Mouse (Mus musculus): ENCODE data around the gene Smarcad1. TPM values are rescaled to one million over a fixed set of nuclear protein-coding genes. Genes with fewer than 3 reads are reported as not detected.

Gene Smarcad1
- total and polyA plus RNA-seq, 3 experiments: 7.8 to 16.3 (median 14.1) TPM

- H3K4me1 ChIP-seq (ENCODE audit: control insufficient read depth, insufficient read depth, low read length): no peaks in the 10 kb centered on the region
- no peak overlapping the region for H3K27ac ChIP-seq
- intact Hi-C loops (cut with DNase I): no loop called here
- 76% methylated on average over 5 of the region's 5 CpGs for WGBS
- no peaks in the 10 kb centered on the region for H3K79me2 ChIP-seq (replicated peaks; ENCODE audit: control insufficient read depth, insufficient read depth, low read length)
- no peak for DNase-seq
- no peaks in the 10 kb centered on the region for H3K36me3 ChIP-seq (ENCODE audit: control insufficient read depth, insufficient read depth, low read length)
- H3K27me3 ChIP-seq (ENCODE audit: control insufficient read depth, insufficient read depth, low read length): no peaks in the 10 kb centered on the region
- H3K9ac ChIP-seq (ENCODE audit: low read depth, low read length): no peak overlapping the region
- TF ChIP-seq CTCF (IDR thresholded peaks at IDR 0.05): no peak
- H3K4me3 ChIP-seq: no peak overlapping the region
These were observed 97.8 kb downstream of the Smarcad1 start for GRCm38 (mm10) chr6:65140082-65140749.

- no peaks in the 10 kb centered on the region for H3K79me2 ChIP-seq (replicated peaks; ENCODE audit: control insufficient read depth, insufficient read depth, low read length)
- H3K27me3 ChIP-seq (ENCODE audit: control insufficient read depth, insufficient read depth, low read length): no peaks in the 10 kb centered on the region
- TF ChIP-seq EP300 (IDR thresholded peaks at IDR 0.05; ENCODE audit: insufficient read depth, low read depth, low read length): no peak
- no peak for TF ChIP-seq POLR2A (IDR thresholded peaks at IDR 0.05; ENCODE audit: insufficient read depth, low read depth, low read length)
- TF ChIP-seq CTCF (IDR thresholded peaks at IDR 0.05): no peak
- no peaks in the 10 kb centered on the region for H3K4me1 ChIP-seq (ENCODE audit: control insufficient read depth, insufficient read depth, low read length)
- intact Hi-C loops (cut with DNase I): no loop called here
- 70% methylated on average over 6 of the region's 6 CpGs for WGBS
- no peak overlapping the region for H3K27ac ChIP-seq
- DNase-seq: no peak
- no peak overlapping the region for H3K4me3 ChIP-seq
- no peaks in the 10 kb centered on the region for H3K36me3 ChIP-seq (ENCODE audit: control insufficient read depth, insufficient read depth, low read length)
- no peak overlapping the region for H3K9ac ChIP-seq (ENCODE audit: low read depth, low read length)
These were observed 98.4 kb downstream of the Smarcad1 start for GRCm38 (mm10) chr6:65140750-65141243.

- Histone ChIP-seq H3K36me3 (ENCODE audit: control insufficient read depth, insufficient read depth, low read length) (no peaks in the 10 kb centered on the region), H3K27me3 (ENCODE audit: control insufficient read depth, insufficient read depth, low read length) (no peaks in the 10 kb centered on the region), H3K79me2 (replicated peaks; ENCODE audit: control insufficient read depth, insufficient read depth, low read length) (no peaks in the 10 kb centered on the region), H3K27ac (no peak overlapping the region), H3K4me1 (ENCODE audit: control insufficient read depth, insufficient read depth, low read length) (no peaks in the 10 kb centered on the region), H3K9ac (ENCODE audit: low read depth, low read length) (no peak overlapping the region), H3K4me3 (no peak overlapping the region)
- no peak for DNase-seq
- no peak for TF ChIP-seq CTCF (IDR thresholded peaks at IDR 0.05)
- intact Hi-C loops (cut with DNase I): no loop called here
- WGBS: 82% methylated on average over 1 of the region's 1 CpGs
These were observed 99.9 kb downstream of the Smarcad1 start for GRCm38 (mm10) chr6:65142316-65142715.

- WGBS: 57% methylated on average over 16 of the region's 16 CpGs
- H3K27ac ChIP-seq: no peak within 1 kb of the TSS
These were observed 102.3 kb downstream of the Smarcad1 start, which contains the start of gene Hpgds for GRCm38 (mm10) chr6:65144621-65145205. Hpgds (minus strand) TSS chr6:65144908.

GRCm38 (mm10) chr6:65146363-65146762 lies 104.0 kb downstream of the Smarcad1 start:
- Histone ChIP-seq H3K79me2 (replicated peaks; ENCODE audit: control insufficient read depth, insufficient read depth, low read length) (no peaks in the 10 kb centered on the region), H3K4me1 (ENCODE audit: control insufficient read depth, insufficient read depth, low read length) (no peaks in the 10 kb centered on the region), H3K27me3 (ENCODE audit: control insufficient read depth, insufficient read depth, low read length) (peaks cover 1% of the 10 kb centered on the region; the same call in 1 of the 2 replicates), H3K4me3 (no peak overlapping the region), H3K27ac (no peak overlapping the region), H3K36me3 (ENCODE audit: control insufficient read depth, insufficient read depth, low read length) (no peaks in the 10 kb centered on the region), H3K9ac (ENCODE audit: low read depth, low read length) (no peak overlapping the region)
- 79% methylated on average over 4 of the region's 4 CpGs for WGBS
- TF ChIP-seq POLR2A (IDR thresholded peaks at IDR 0.05; ENCODE audit: insufficient read depth, low read depth, low read length): no peak
- intact Hi-C loops (cut with DNase I): no loop called here
- no peak for DNase-seq

More at GRCm38 (mm10) chr6:65144621-65145205, 102.3 kb downstream of the Smarcad1 start, which contains the start of gene Hpgds:
- no peak within 1 kb of the TSS for H3K4me3 ChIP-seq
- no peaks in the 10 kb centered on the region for H3K27me3 ChIP-seq (ENCODE audit: control insufficient read depth, insufficient read depth, low read length)
- H3K4me1 ChIP-seq (ENCODE audit: control insufficient read depth, insufficient read depth, low read length): no peaks in the 10 kb centered on the region
- intact Hi-C loops (cut with DNase I): no loop called here
- no peak for TF ChIP-seq CTCF (IDR thresholded peaks at IDR 0.05)
- 0 out of 2 replicates have a peak, but pooled peaks have one; percentile 15 for TF ChIP-seq POLR2A (IDR thresholded peaks at IDR 0.05; ENCODE audit: insufficient read depth, low read depth, low read length)
- no peak for TF ChIP-seq EP300 (IDR thresholded peaks at IDR 0.05; ENCODE audit: insufficient read depth, low read depth, low read length)
- H3K9ac ChIP-seq (ENCODE audit: low read depth, low read length): no peak within 1 kb of the TSS
- H3K36me3 ChIP-seq (ENCODE audit: control insufficient read depth, insufficient read depth, low read length): no peaks in the 10 kb centered on the region
- no peaks in the 10 kb centered on the region for H3K79me2 ChIP-seq (replicated peaks; ENCODE audit: control insufficient read depth, insufficient read depth, low read length)
- DNase-seq: peak in 1 of 2 experiments; percentile 29

- no peak overlapping the region for H3K4me3 ChIP-seq
- H3K9ac ChIP-seq (ENCODE audit: low read depth, low read length): peak overlapping the region; percentile 30; the same call in 1 of the 2 replicates
- no peak for DNase-seq
- TF ChIP-seq CTCF (IDR thresholded peaks at IDR 0.05) (no peak), POLR2A (IDR thresholded peaks at IDR 0.05; ENCODE audit: insufficient read depth, low read depth, low read length) (no peak), EP300 (IDR thresholded peaks at IDR 0.05; ENCODE audit: insufficient read depth, low read depth, low read length) (no peak)
- no peaks in the 10 kb centered on the region for H3K79me2 ChIP-seq (replicated peaks; ENCODE audit: control insufficient read depth, insufficient read depth, low read length)
- WGBS: 19% methylated on average over 22 of the region's 22 CpGs
- intact Hi-C loops (cut with DNase I): no loop called here
- H3K27me3 ChIP-seq (ENCODE audit: control insufficient read depth, insufficient read depth, low read length): peaks cover 1% of the 10 kb centered on the region; the same call in 1 of the 2 replicates
- no peaks in the 10 kb centered on the region for H3K36me3 ChIP-seq (ENCODE audit: control insufficient read depth, insufficient read depth, low read length)
- no peaks in the 10 kb centered on the region for H3K4me1 ChIP-seq (ENCODE audit: control insufficient read depth, insufficient read depth, low read length)
- H3K27ac ChIP-seq: no peak overlapping the region
These were observed 108.3 kb downstream of the Smarcad1 start for GRCm38 (mm10) chr6:65150703-65151102.

Measured in heart, adult 2 months (tissue).